Mouse (Mus musculus): ENCODE measurements around the gene Clic1. TPM values are rescaled to one million over a fixed set of nuclear protein-coding genes. Genes with fewer than 3 reads are reported as not detected.
A peak's percentile ranks its signal among the peaks of the same experiment; 100 is the strongest.

Gene Clic1
- polyA plus RNA-seq, 1 experiment from 2014 or later, result 312 TPM

DNA sequence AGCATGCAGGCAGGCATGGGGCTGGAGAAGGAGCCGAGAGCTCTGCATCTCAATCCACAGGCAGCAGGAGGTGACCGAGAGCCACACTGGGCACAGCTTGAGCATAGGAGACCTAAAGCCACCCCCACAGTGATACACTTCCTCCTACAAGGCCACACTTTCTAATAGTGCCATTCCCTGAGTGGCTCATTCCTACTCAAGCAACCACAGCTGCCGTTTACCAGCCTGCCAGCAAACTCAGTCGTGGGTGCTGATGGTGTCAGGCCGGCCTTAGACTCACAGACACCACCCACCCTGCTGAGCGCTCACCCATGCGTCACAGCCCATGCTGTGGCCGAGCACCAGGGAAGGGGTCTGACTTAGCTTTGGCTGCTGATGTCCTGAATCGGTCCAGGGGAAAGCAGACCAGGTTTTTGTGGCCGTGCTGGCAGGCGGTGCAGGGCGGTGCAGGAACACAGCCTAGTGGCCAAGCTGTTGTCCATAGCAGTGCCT, 47.4 kb downstream of the Clic1 start:
- Histone ChIP-seq H3K27me3 (replicated peaks; ENCODE audit: control insufficient read depth, insufficient read depth, low read length) (no peaks in the 10 kb centered on the region), H3K36me3 (ENCODE audit: control insufficient read depth, insufficient read depth) (peaks cover 98% of the 10 kb centered on the region), H3K27ac (ENCODE audit: low read depth, low read length) (no peak overlapping the region)

GRCm38 (mm10) chr17:35100196-35100765, 50.5 kb downstream of the Clic1 start:
- 0 out of 2 replicates have a peak, but pooled peaks have one; percentile 11 for ATAC-seq
- Histone ChIP-seq H3K4me1 (replicated peaks; ENCODE audit: control insufficient read depth, insufficient read depth, low read length) (no peaks in the 10 kb centered on the region), H3K4me3 (ENCODE audit: low read depth, low read length) (no peak overlapping the region), H3K9me3 (ENCODE audit: control insufficient read depth) (no peaks in the 10 kb centered on the region), H3K36me3 (ENCODE audit: control insufficient read depth, insufficient read depth) (peaks cover 80% of the 10 kb centered on the region), H3K27me3 (replicated peaks; ENCODE audit: control insufficient read depth, insufficient read depth, low read length) (no peaks in the 10 kb centered on the region), H3K4me2 (replicated peaks; ENCODE audit: low read depth) (no peak overlapping the region; the same call in 1 of the 2 replicates), H3K27ac (ENCODE audit: low read depth, low read length) (0 out of 2 replicates have a peak overlapping the region, but pooled peaks have one; percentile 21), H3K9ac (ENCODE audit: low read depth, low read length) (no peak overlapping the region)
- TF ChIP-seq CTCF (IDR thresholded peaks at IDR 0.05; ENCODE audit: low read depth), result no peak
- 55% methylated on average over 10 of the region's 10 CpGs for WGBS

More for the DNA sequence above, 47.4 kb downstream of the Clic1 start:
- no peak for TF ChIP-seq CTCF (IDR thresholded peaks at IDR 0.05; ENCODE audit: low read depth)
- H3K9me3 ChIP-seq (ENCODE audit: control insufficient read depth), result no peaks in the 10 kb centered on the region
- ATAC-seq, result no peak
- no peak overlapping the region for H3K4me3 ChIP-seq (ENCODE audit: low read depth, low read length)
- no peak overlapping the region for H3K4me2 ChIP-seq (replicated peaks; ENCODE audit: low read depth)
- no peaks in the 10 kb centered on the region for H3K4me1 ChIP-seq (replicated peaks; ENCODE audit: control insufficient read depth, insufficient read depth, low read length)
- H3K9ac ChIP-seq (ENCODE audit: low read depth, low read length), result no peak overlapping the region
- WGBS, result 89% methylated on average over 12 of the region's 12 CpGs

- Histone ChIP-seq H3K27me3 (replicated peaks; ENCODE audit: control insufficient read depth, insufficient read depth, low read length) (no peaks in the 10 kb centered on the region), H3K4me1 (replicated peaks; ENCODE audit: control insufficient read depth, insufficient read depth, low read length) (no peaks in the 10 kb centered on the region), H3K4me2 (replicated peaks; ENCODE audit: low read depth) (no peak overlapping the region), H3K36me3 (ENCODE audit: control insufficient read depth, insufficient read depth) (peaks cover 71% of the 10 kb centered on the region), H3K27ac (ENCODE audit: low read depth, low read length) (0 out of 2 replicates have a peak overlapping the region, but pooled peaks have one; percentile 15), H3K9ac (ENCODE audit: low read depth, low read length) (no peak overlapping the region), H3K4me3 (ENCODE audit: low read depth, low read length) (no peak overlapping the region), H3K9me3 (ENCODE audit: control insufficient read depth) (no peaks in the 10 kb centered on the region)
- TF ChIP-seq CTCF (IDR thresholded peaks at IDR 0.05; ENCODE audit: low read depth), result no peak
- ATAC-seq, result no peak
- WGBS, result 92% methylated on average over 11 of the region's 11 CpGs
Observed at GRCm38 (mm10) chr17:35101161-35101560, 51.4 kb downstream of the Clic1 start.

DNA sequence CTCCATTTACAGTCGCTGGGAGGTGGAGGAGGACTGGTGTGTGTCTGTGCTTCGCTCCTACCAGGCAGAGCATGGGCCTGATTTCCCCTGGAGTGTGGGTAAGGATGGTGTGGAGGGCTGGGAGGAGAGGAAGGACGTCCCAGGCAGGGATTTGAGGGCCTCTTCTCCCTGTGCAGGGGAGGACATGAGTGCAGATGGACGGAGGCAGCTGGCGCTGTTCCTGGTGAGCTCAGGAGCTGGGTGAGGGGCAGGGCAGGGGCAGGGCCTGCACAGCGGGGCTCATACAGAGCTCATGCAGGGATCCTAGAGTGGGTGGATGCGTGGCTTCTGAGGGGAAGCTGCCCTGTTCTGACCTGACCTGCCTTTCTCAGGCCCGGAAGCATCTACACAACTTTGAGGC, 52.5 kb downstream of the Clic1 start:
- Histone ChIP-seq H3K36me3 (ENCODE audit: control insufficient read depth, insufficient read depth) (peaks cover 59% of the 10 kb centered on the region), H3K4me3 (ENCODE audit: low read depth, low read length) (no peak overlapping the region), H3K27me3 (replicated peaks; ENCODE audit: control insufficient read depth, insufficient read depth, low read length) (no peaks in the 10 kb centered on the region), H3K9me3 (ENCODE audit: control insufficient read depth) (no peaks in the 10 kb centered on the region), H3K27ac (ENCODE audit: low read depth, low read length) (peak overlapping the region; percentile 21; the same call in 1 of the 2 replicates), H3K9ac (ENCODE audit: low read depth, low read length) (no peak overlapping the region), H3K4me1 (replicated peaks; ENCODE audit: control insufficient read depth, insufficient read depth, low read length) (no peaks in the 10 kb centered on the region), H3K4me2 (replicated peaks; ENCODE audit: low read depth) (no peak overlapping the region)
- ATAC-seq, result no peak
- no peak for TF ChIP-seq CTCF (IDR thresholded peaks at IDR 0.05; ENCODE audit: low read depth)
- 76% methylated on average over 8 of the region's 8 CpGs for WGBS

DNA sequence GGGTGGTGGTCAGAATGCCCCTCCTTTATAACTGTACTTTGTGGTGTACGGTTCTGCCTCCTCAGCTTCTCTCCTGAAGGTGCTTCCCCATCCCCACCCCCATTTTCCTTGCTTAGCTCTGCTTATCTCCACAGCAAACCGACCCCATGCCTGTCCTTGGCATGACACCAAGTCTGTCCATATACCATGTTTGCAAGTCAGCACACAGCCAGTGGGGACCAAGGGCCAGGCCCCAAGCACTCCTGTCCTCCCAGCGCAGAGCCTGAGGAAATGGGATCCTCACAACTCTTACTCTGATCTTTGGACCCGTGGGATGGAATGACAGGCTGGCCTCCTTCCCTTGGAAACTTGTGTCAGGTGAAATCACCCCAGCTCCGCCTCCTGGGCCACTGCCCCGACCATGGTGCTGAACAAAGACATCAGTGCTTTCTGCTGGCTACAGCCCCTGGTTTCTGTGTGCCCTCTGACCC, 53.5 kb downstream of the Clic1 start:
- Histone ChIP-seq H3K36me3 (ENCODE audit: control insufficient read depth, insufficient read depth) (peaks cover 51% of the 10 kb centered on the region), H3K4me3 (ENCODE audit: low read depth, low read length) (no peak overlapping the region), H3K4me1 (replicated peaks; ENCODE audit: control insufficient read depth, insufficient read depth, low read length) (no peaks in the 10 kb centered on the region), H3K27ac (ENCODE audit: low read depth, low read length) (peak overlapping the region; percentile 64), H3K27me3 (replicated peaks; ENCODE audit: control insufficient read depth, insufficient read depth, low read length) (no peaks in the 10 kb centered on the region), H3K4me2 (replicated peaks; ENCODE audit: low read depth) (no peak overlapping the region; the same call in 1 of the 2 replicates), H3K9ac (ENCODE audit: low read depth, low read length) (no peak overlapping the region), H3K9me3 (ENCODE audit: control insufficient read depth) (no peaks in the 10 kb centered on the region)
- peak; percentile 82 for ATAC-seq
- TF ChIP-seq CTCF (IDR thresholded peaks at IDR 0.05; ENCODE audit: low read depth), result no peak
- 33% methylated on average over 6 of the region's 6 CpGs for WGBS

DNA sequence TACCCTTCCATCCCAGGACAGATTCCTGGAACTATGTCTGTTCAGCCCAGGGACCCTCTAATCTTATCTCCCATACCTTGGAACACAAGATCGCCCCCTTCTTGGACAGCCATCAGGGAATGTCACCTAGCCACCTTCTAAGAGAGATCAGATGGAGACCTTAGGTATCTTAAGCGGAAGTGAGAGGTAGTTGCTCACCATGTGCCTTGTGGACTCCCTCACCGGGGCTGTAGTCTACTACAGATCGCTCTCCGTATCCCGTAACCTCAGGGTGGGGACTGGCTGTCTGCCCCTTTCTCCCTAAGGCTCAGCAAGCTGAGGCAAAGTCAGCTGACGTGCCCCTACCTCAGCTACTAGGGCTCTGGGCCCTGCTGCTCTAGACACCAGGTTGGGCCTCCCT, 54.3 kb downstream of the Clic1 start:
- Histone ChIP-seq H3K4me2 (replicated peaks; ENCODE audit: low read depth) (no peak overlapping the region), H3K9ac (ENCODE audit: low read depth, low read length) (no peak overlapping the region), H3K27ac (ENCODE audit: low read depth, low read length) (peak overlapping the region; percentile 64), H3K4me3 (ENCODE audit: low read depth, low read length) (no peak overlapping the region), H3K36me3 (ENCODE audit: control insufficient read depth, insufficient read depth) (peaks cover 43% of the 10 kb centered on the region), H3K4me1 (replicated peaks; ENCODE audit: control insufficient read depth, insufficient read depth, low read length) (no peaks in the 10 kb centered on the region), H3K27me3 (replicated peaks; ENCODE audit: control insufficient read depth, insufficient read depth, low read length) (no peaks in the 10 kb centered on the region), H3K9me3 (ENCODE audit: control insufficient read depth) (no peaks in the 10 kb centered on the region)
- ATAC-seq, result no peak
- 91% methylated on average over 7 of the region's 7 CpGs for WGBS
- no peak for TF ChIP-seq CTCF (IDR thresholded peaks at IDR 0.05; ENCODE audit: low read depth)
